Mouse (Mus musculus) stomach, postnatal 0 days (tissue): ENCODE data around the gene Hcfc1. TPM values are rescaled to one million over a fixed set of nuclear protein-coding genes. Genes with fewer than 3 reads are reported as not detected.

Source experiments
- ATAC-seq: fragments of 200-750 bp; cut with Nextera tagmentation; 2 replicates; pipeline ENCODE4 v1.8.0; 2017; ENCODE audit not compliant: low FRiP score, low TSS enrichment
- DNase-seq: peaks from one replicate; pipeline ENCODE4 v3.0.0-alpha.2; 2016; ENCODE audit warnings: low spot score
- H3K27ac ChIP-seq: fragments of 300-500 bp; sonication (generic); replicated peaks from 2 replicates; pipeline ENCODE4 v1.5.1; 2014; ENCODE audit warnings: mild to moderate bottlenecking, control low read depth
- H3K27me3 ChIP-seq: fragments of 300-500 bp; sonication (generic); 2 replicates; pipeline ENCODE4 v1.6.1; 2014; ENCODE audit warnings: low read length; ENCODE audit not compliant: control insufficient read depth, insufficient read depth
- H3K36me3 ChIP-seq: fragments of 300-500 bp; sonication (generic); 2 replicates; pipeline ENCODE4 v1.6.1; 2014; ENCODE audit warnings: low read length, mixed read lengths; ENCODE audit not compliant: control insufficient read depth, insufficient read depth
- H3K4me1 ChIP-seq: fragments of 300-500 bp; sonication (generic); replicated peaks from 2 replicates; pipeline ENCODE4 v1.6.1; 2014; ENCODE audit warnings: antibody characterized with exemption; ENCODE audit not compliant: control insufficient read depth, insufficient read depth
- H3K4me2 ChIP-seq: fragments of 300-500 bp; sonication (generic); replicated peaks from 2 replicates; pipeline ENCODE4 v1.6.1; 2014; ENCODE audit warnings: low read depth, mild to moderate bottlenecking, control low read depth, moderate library complexity
- H3K4me3 ChIP-seq: fragments of 300-500 bp; sonication (generic); 2 replicates; pipeline ENCODE4 v1.5.1; 2014; ENCODE audit warnings: low read depth, low read length, control low read depth
- H3K9ac ChIP-seq: fragments of 300-500 bp; sonication (generic); 2 replicates; pipeline ENCODE4 v1.6.1; 2014; ENCODE audit warnings: mild to moderate bottlenecking, low read length, control low read depth, mixed read lengths
- H3K9me3 ChIP-seq: fragments of 300-500 bp; sonication (generic); 2 replicates; pipeline ENCODE4 v1.6.1; 2016; ENCODE audit warnings: low read length; ENCODE audit not compliant: control insufficient read depth
- CTCF ChIP-seq: IDR thresholded peaks from 2 replicates; pipeline ENCODE4 v1.5.1; 2016; ENCODE audit warnings: antibody characterized with exemption, low read depth, mild to moderate bottlenecking, moderate library complexity
- EP300 ChIP-seq: optimal IDR thresholded peaks from 2 replicates; pipeline ENCODE3; 2016; ENCODE audit warnings: antibody characterized with exemption
- WGBS: fragments of 180-500 bp; shearing (Covaris S2); extraction: QIAGEN DNeasy Blood & Tissue Kit; methylation state at CpG from one replicate; pipeline ENCODE4 v1.1.7; 2014; 5-methylcytosine and 5-hydroxymethylcytosine counted together
- polyA plus RNA-seq: library from polyadenylated mRNA; unstranded; fragments of >200 nt; fragmentation: Nextera tagmentation; extraction: Ambion mirVana; gene quantifications from 2 replicates; pipeline ENCODE4 v1.2.1, GENCODE M21; 2015

Gene Hcfc1
- polyA plus RNA-seq, 1 experiment from 2014 or later: 16.5 TPM

GRCm38 (mm10) chrX:73969167-73969566, 3.0 kb upstream of the Hcfc1 start:
- Histone ChIP-seq H3K4me3 (no peak overlapping the region), H3K9me3 (no peaks in the 10 kb centered on the region), H3K27ac (no peak overlapping the region), H3K9ac (no peak overlapping the region), H3K36me3 (no peaks in the 10 kb centered on the region), H3K27me3 (no peaks in the 10 kb centered on the region), H3K4me2 (no peak overlapping the region), H3K4me1 (no peaks in the 10 kb centered on the region; the same call in 1 of the 2 replicates)
- no peak for DNase-seq
- no peak for ATAC-seq
- TF ChIP-seq CTCF: no peak
- TF ChIP-seq EP300: no peak
- WGBS: 85% methylated on average over 1 of the region's 1 CpGs

- H3K9me3 ChIP-seq: no peaks in the 10 kb centered on the region
- H3K4me3 ChIP-seq: peak overlapping the region; percentile 60
- DNase-seq (peak; percentile 89), ATAC-seq (peak; percentile 84)
- H3K9ac ChIP-seq: peak overlapping the region; percentile 76
- peaks cover 2% of the 10 kb centered on the region; the same call in 1 of the 2 replicates for H3K4me1 ChIP-seq
- H3K4me2 ChIP-seq: peak overlapping the region; percentile 46
- peak overlapping the region; percentile 97 for H3K27ac ChIP-seq
- TF ChIP-seq EP300 (no peak), CTCF (0 out of 2 replicates have a peak, but pooled peaks have one; percentile 2)
- WGBS: 17% methylated on average over 52 of the region's 60 CpGs
- no peaks in the 10 kb centered on the region for H3K36me3 ChIP-seq
- no peaks in the 10 kb centered on the region for H3K27me3 ChIP-seq
Observed at GRCm38 (mm10) chrX:73967177-73968075, 1.3 kb upstream of the Hcfc1 start.

- DNase-seq (peak; percentile 23), ATAC-seq (no peak)
- Histone ChIP-seq H3K36me3 (no peaks in the 10 kb centered on the region), H3K4me3 (peak overlapping the region; percentile 60), H3K27me3 (no peaks in the 10 kb centered on the region), H3K9me3 (no peaks in the 10 kb centered on the region), H3K4me2 (peak overlapping the region; percentile 59), H3K4me1 (peaks cover 2% of the 10 kb centered on the region; the same call in 1 of the 2 replicates), H3K27ac (peak overlapping the region; percentile 97; the same call in 1 of the 2 replicates), H3K9ac (peak overlapping the region; percentile 76; the same call in 1 of the 2 replicates)
- TF ChIP-seq CTCF: no peak
- no peak for TF ChIP-seq EP300
- 10% methylated on average over 20 of the region's 20 CpGs for WGBS
Observed at GRCm38 (mm10) chrX:73965307-73965706, 850 bp downstream of the Hcfc1 start.

GRCm38 (mm10) chrX:73964363-73964762, 1.8 kb downstream of the Hcfc1 start:
- Histone ChIP-seq H3K4me2 (peak overlapping the region; percentile 59), H3K9me3 (no peaks in the 10 kb centered on the region), H3K4me3 (peak overlapping the region; percentile 60), H3K27ac (peak overlapping the region; percentile 40; the same call in 1 of the 2 replicates), H3K4me1 (peaks cover 2% of the 10 kb centered on the region; the same call in 1 of the 2 replicates), H3K27me3 (no peaks in the 10 kb centered on the region), H3K36me3 (no peaks in the 10 kb centered on the region), H3K9ac (peak overlapping the region; percentile 45; the same call in 1 of the 2 replicates)
- WGBS: 27% methylated on average over 3 of the region's 3 CpGs
- ATAC-seq: no peak
- no peak for TF ChIP-seq CTCF
- TF ChIP-seq EP300: no peak
- DNase-seq: peak; percentile 36

GRCm38 (mm10) chrX:73954988-73955387, 11.2 kb downstream of the Hcfc1 start:
- WGBS: 92% methylated on average over 6 of the region's 6 CpGs
- no peak overlapping the region for H3K4me2 ChIP-seq
- TF ChIP-seq CTCF: no peak
- no peak for TF ChIP-seq EP300
- no peaks in the 10 kb centered on the region for H3K9me3 ChIP-seq
- H3K36me3 ChIP-seq: peaks cover 10% of the 10 kb centered on the region
- H3K4me3 ChIP-seq: no peak overlapping the region
- no peak for DNase-seq
- ATAC-seq: no peak
- no peak overlapping the region for H3K27ac ChIP-seq
- H3K27me3 ChIP-seq: no peaks in the 10 kb centered on the region
- H3K4me1 ChIP-seq: no peaks in the 10 kb centered on the region
- no peak overlapping the region for H3K9ac ChIP-seq

- DNase-seq: no peak
Observed at GRCm38 (mm10) chrX:73952603-73953002, 13.6 kb downstream of the Hcfc1 start.

More at GRCm38 (mm10) chrX:73952603-73953002, 13.6 kb downstream of the Hcfc1 start:
- ATAC-seq: no peak
- TF ChIP-seq EP300 (no peak), CTCF (no peak)
- Histone ChIP-seq H3K4me3 (no peak overlapping the region), H3K4me1 (no peaks in the 10 kb centered on the region), H3K27ac (no peak overlapping the region), H3K27me3 (no peaks in the 10 kb centered on the region), H3K9me3 (no peaks in the 10 kb centered on the region), H3K9ac (no peak overlapping the region), H3K36me3 (peaks cover 10% of the 10 kb centered on the region), H3K4me2 (no peak overlapping the region)
- 88% methylated on average over 5 of the region's 5 CpGs for WGBS
